Mouse (Mus musculus): ENCODE measurements around the gene Gm884. TPM values are rescaled to one million over a fixed set of nuclear protein-coding genes. Genes with fewer than 3 reads are reported as not detected.

Gm884 gene
- polyA plus RNA-seq (2015; fragmentation: Nextera tagmentation; extraction: Ambion mirVana) = not detected in 2 replicates

- 85% methylated on average over 9 of the region's 9 CpGs for WGBS
- Histone ChIP-seq H3K4me1 (replicated peaks; ENCODE audit: control insufficient read depth, insufficient read depth, low read length) (no peaks in the 10 kb centered on the region), H3K27ac (ENCODE audit: low read length) (no peak within 1 kb of the TSS), H3K27me3 (replicated peaks; ENCODE audit: control insufficient read depth, insufficient read depth, low read length) (no peaks in the 10 kb centered on the region), H3K9ac (replicated peaks; ENCODE audit: low read depth, low read length) (no peak within 1 kb of the TSS), H3K36me3 (ENCODE audit: control insufficient read depth, insufficient read depth) (no peaks in the 10 kb centered on the region), H3K4me3 (replicated peaks; ENCODE audit: low read length) (no peak within 1 kb of the TSS), H3K4me2 (ENCODE audit: low read length) (no peak within 1 kb of the TSS), H3K9me3 (ENCODE audit: control insufficient read depth, low read length) (no peaks in the 10 kb centered on the region)
- ATAC-seq = no peak
These were observed at the start of gene Gm884 for GRCm38 (mm10) chr11:103621040-103621439. TSS of gene Gm884 (minus strand) at chr11:103621140.

GRCm38 (mm10) chr11:103666907-103667426 is 46.0 kb upstream of the Gm884 start:
- H3K27ac ChIP-seq (ENCODE audit: low read length) = no peak overlapping the region
- no peaks in the 10 kb centered on the region for H3K36me3 ChIP-seq (ENCODE audit: control insufficient read depth, insufficient read depth)
- no peaks in the 10 kb centered on the region; the same call in 1 of the 2 replicates for H3K27me3 ChIP-seq (replicated peaks; ENCODE audit: control insufficient read depth, insufficient read depth, low read length)
- no peaks in the 10 kb centered on the region for H3K9me3 ChIP-seq (ENCODE audit: control insufficient read depth, low read length)
- ATAC-seq = peak; percentile 41; the same call in 1 of the 2 replicates
- H3K4me1 ChIP-seq (replicated peaks; ENCODE audit: control insufficient read depth, insufficient read depth, low read length) = peaks cover 29% of the 10 kb centered on the region
- 19% methylated on average over 13 of the region's 13 CpGs for WGBS
- no peak overlapping the region for H3K4me3 ChIP-seq (replicated peaks; ENCODE audit: low read length)
- H3K9ac ChIP-seq (replicated peaks; ENCODE audit: low read depth, low read length) = no peak overlapping the region
- H3K4me2 ChIP-seq (ENCODE audit: low read length) = no peak overlapping the region

GRCm38 (mm10) chr11:103666181-103666906 is 45.4 kb upstream of the Gm884 start:
- H3K27ac ChIP-seq (ENCODE audit: low read length) = peak overlapping the region; percentile 59
- H3K27me3 ChIP-seq (replicated peaks; ENCODE audit: control insufficient read depth, insufficient read depth, low read length) = no peaks in the 10 kb centered on the region; the same call in 1 of the 2 replicates
- ATAC-seq = peak; percentile 84
- no peaks in the 10 kb centered on the region for H3K9me3 ChIP-seq (ENCODE audit: control insufficient read depth, low read length)
- 11% methylated on average over 10 of the region's 10 CpGs for WGBS
- H3K4me2 ChIP-seq (ENCODE audit: low read length) = peak overlapping the region; percentile 22
- peaks cover 36% of the 10 kb centered on the region for H3K4me1 ChIP-seq (replicated peaks; ENCODE audit: control insufficient read depth, insufficient read depth, low read length)
- no peak overlapping the region for H3K4me3 ChIP-seq (replicated peaks; ENCODE audit: low read length)
- H3K36me3 ChIP-seq (ENCODE audit: control insufficient read depth, insufficient read depth) = no peaks in the 10 kb centered on the region
- H3K9ac ChIP-seq (replicated peaks; ENCODE audit: low read depth, low read length) = no peak overlapping the region

- Histone ChIP-seq H3K4me2 (ENCODE audit: low read length) (peak overlapping the region; percentile 22), H3K4me1 (replicated peaks; ENCODE audit: control insufficient read depth, insufficient read depth, low read length) (peaks cover 39% of the 10 kb centered on the region), H3K4me3 (replicated peaks; ENCODE audit: low read length) (no peak overlapping the region), H3K36me3 (ENCODE audit: control insufficient read depth, insufficient read depth) (no peaks in the 10 kb centered on the region), H3K27ac (ENCODE audit: low read length) (peak overlapping the region; percentile 49), H3K27me3 (replicated peaks; ENCODE audit: control insufficient read depth, insufficient read depth, low read length) (no peaks in the 10 kb centered on the region; the same call in 1 of the 2 replicates), H3K9ac (replicated peaks; ENCODE audit: low read depth, low read length) (no peak overlapping the region), H3K9me3 (ENCODE audit: control insufficient read depth, low read length) (no peaks in the 10 kb centered on the region)
- 42% methylated on average over 1 of the region's 1 CpGs for whole genome bisulfite sequencing
- ATAC-seq = peak; percentile 54
These were observed 44.8 kb upstream of the Gm884 start for GRCm38 (mm10) chr11:103665695-103666094.

- 86% methylated on average over 8 of the region's 8 CpGs for WGBS
These were observed 42.2 kb upstream of the Gm884 start for GRCm38 (mm10) chr11:103663119-103663518.

GRCm38 (mm10) chr11:103662546-103662945 is 41.6 kb upstream of the Gm884 start:
- Histone ChIP-seq H3K9ac (replicated peaks; ENCODE audit: low read depth, low read length) (no peak overlapping the region), H3K4me1 (replicated peaks; ENCODE audit: control insufficient read depth, insufficient read depth, low read length) (peaks cover 43% of the 10 kb centered on the region), H3K27ac (ENCODE audit: low read length) (no peak overlapping the region), H3K4me3 (replicated peaks; ENCODE audit: low read length) (no peak overlapping the region), H3K4me2 (ENCODE audit: low read length) (no peak overlapping the region), H3K36me3 (ENCODE audit: control insufficient read depth, insufficient read depth) (no peaks in the 10 kb centered on the region), H3K9me3 (ENCODE audit: control insufficient read depth, low read length) (no peaks in the 10 kb centered on the region), H3K27me3 (replicated peaks; ENCODE audit: control insufficient read depth, insufficient read depth, low read length) (peaks cover 3% of the 10 kb centered on the region; the same call in 1 of the 2 replicates)
- WGBS = 68% methylated on average over 5 of the region's 5 CpGs
- no peak for ATAC-seq

More at GRCm38 (mm10) chr11:103663119-103663518, 42.2 kb upstream of the Gm884 start:
- H3K27me3 ChIP-seq (replicated peaks; ENCODE audit: control insufficient read depth, insufficient read depth, low read length) = peaks cover 3% of the 10 kb centered on the region; the same call in 1 of the 2 replicates
- no peak overlapping the region for H3K9ac ChIP-seq (replicated peaks; ENCODE audit: low read depth, low read length)
- H3K4me3 ChIP-seq (replicated peaks; ENCODE audit: low read length) = no peak overlapping the region
- H3K9me3 ChIP-seq (ENCODE audit: control insufficient read depth, low read length) = no peaks in the 10 kb centered on the region
- no peak for ATAC-seq
- H3K36me3 ChIP-seq (ENCODE audit: control insufficient read depth, insufficient read depth) = no peaks in the 10 kb centered on the region
- H3K4me2 ChIP-seq (ENCODE audit: low read length) = no peak overlapping the region
- H3K27ac ChIP-seq (ENCODE audit: low read length) = no peak overlapping the region
- peaks cover 40% of the 10 kb centered on the region for H3K4me1 ChIP-seq (replicated peaks; ENCODE audit: control insufficient read depth, insufficient read depth, low read length)

- H3K27ac ChIP-seq (ENCODE audit: low read length) = no peak overlapping the region
- no peak overlapping the region for H3K9ac ChIP-seq (replicated peaks; ENCODE audit: low read depth, low read length)
- H3K9me3 ChIP-seq (ENCODE audit: control insufficient read depth, low read length) = no peaks in the 10 kb centered on the region
- WGBS = 52% methylated on average over 3 of the region's 4 CpGs
- no peak for ATAC-seq
- peaks cover 3% of the 10 kb centered on the region; the same call in 1 of the 2 replicates for H3K27me3 ChIP-seq (replicated peaks; ENCODE audit: control insufficient read depth, insufficient read depth, low read length)
- H3K4me2 ChIP-seq (ENCODE audit: low read length) = no peak overlapping the region
- no peaks in the 10 kb centered on the region for H3K36me3 ChIP-seq (ENCODE audit: control insufficient read depth, insufficient read depth)
- no peak overlapping the region for H3K4me3 ChIP-seq (replicated peaks; ENCODE audit: low read length)
- peaks cover 36% of the 10 kb centered on the region for H3K4me1 ChIP-seq (replicated peaks; ENCODE audit: control insufficient read depth, insufficient read depth, low read length)
These were observed 40.9 kb upstream of the Gm884 start for GRCm38 (mm10) chr11:103661863-103662262.

- H3K4me2 ChIP-seq (ENCODE audit: low read length) = no peak overlapping the region
- no peaks in the 10 kb centered on the region for H3K36me3 ChIP-seq (ENCODE audit: control insufficient read depth, insufficient read depth)
- no peak overlapping the region for H3K27ac ChIP-seq (ENCODE audit: low read length)
- H3K4me3 ChIP-seq (replicated peaks; ENCODE audit: low read length) = no peak overlapping the region
- 58% methylated on average over 7 of the region's 7 CpGs for WGBS
- no peak overlapping the region for H3K9ac ChIP-seq (replicated peaks; ENCODE audit: low read depth, low read length)
- ATAC-seq = no peak
- no peaks in the 10 kb centered on the region for H3K9me3 ChIP-seq (ENCODE audit: control insufficient read depth, low read length)
- peaks cover 19% of the 10 kb centered on the region for H3K27me3 ChIP-seq (replicated peaks; ENCODE audit: control insufficient read depth, insufficient read depth, low read length)
- H3K4me1 ChIP-seq (replicated peaks; ENCODE audit: control insufficient read depth, insufficient read depth, low read length) = peaks cover 22% of the 10 kb centered on the region
These were observed 37.2 kb upstream of the Gm884 start for GRCm38 (mm10) chr11:103658189-103658588.

- no peak overlapping the region for H3K4me3 ChIP-seq (replicated peaks; ENCODE audit: low read length)
- peaks cover 31% of the 10 kb centered on the region for H3K27me3 ChIP-seq (replicated peaks; ENCODE audit: control insufficient read depth, insufficient read depth, low read length)
- no peaks in the 10 kb centered on the region for H3K36me3 ChIP-seq (ENCODE audit: control insufficient read depth, insufficient read depth)
- H3K4me1 ChIP-seq (replicated peaks; ENCODE audit: control insufficient read depth, insufficient read depth, low read length) = peaks cover 12% of the 10 kb centered on the region
- H3K27ac ChIP-seq (ENCODE audit: low read length) = no peak overlapping the region
- no peak overlapping the region for H3K4me2 ChIP-seq (ENCODE audit: low read length)
- no peak overlapping the region for H3K9ac ChIP-seq (replicated peaks; ENCODE audit: low read depth, low read length)
- ATAC-seq = no peak
- no peaks in the 10 kb centered on the region for H3K9me3 ChIP-seq (ENCODE audit: control insufficient read depth, low read length)
- WGBS = 8% methylated on average over 3 of the region's 3 CpGs
These were observed 35.6 kb upstream of the Gm884 start for GRCm38 (mm10) chr11:103656520-103656919.

Data from forebrain, embryonic 16.5 days (tissue).